Mouse (Mus musculus) intestine, embryonic 16.5 days (tissue): Measurements from ENCODE around the gene Parp16. TPM values are rescaled to one million over a fixed set of nuclear protein-coding genes. Genes with fewer than 3 reads are reported as not detected.
"Not testable (repeated sequence)": the region's sequence is repeated elsewhere in the genome, so short reads cannot be mapped to it uniquely, and the experiment has no call there.

Experiments
- ATAC-seq: fragments of 200-750 bp; cut with Nextera tagmentation; 2 replicates; pipeline ENCODE4 v1.8.0; 2017; ENCODE audit warnings: moderate TSS enrichment, moderate library complexity
- H3K27ac ChIP-seq: fragments of 300-500 bp; sonication (generic); 2 replicates; pipeline ENCODE4 v1.5.1; 2014; ENCODE audit warnings: mild to moderate bottlenecking, low read length
- H3K27me3 ChIP-seq: fragments of 300-500 bp; sonication (generic); replicated peaks from 2 replicates; pipeline ENCODE4 v1.6.1; 2014; ENCODE audit warnings: low read length, control low read depth, mixed read lengths; ENCODE audit not compliant: control insufficient read depth, insufficient read depth
- H3K36me3 ChIP-seq: fragments of 300-500 bp; sonication (generic); 2 replicates; pipeline ENCODE4 v1.6.1; 2014; ENCODE audit warnings: low read length, control low read depth; ENCODE audit not compliant: control insufficient read depth, insufficient read depth
- H3K4me1 ChIP-seq: fragments of 300-500 bp; sonication (generic); 2 replicates; pipeline ENCODE4 v1.6.1; 2014; ENCODE audit warnings: low read length, control low read depth, mixed read lengths; ENCODE audit not compliant: control insufficient read depth, insufficient read depth
- H3K4me2 ChIP-seq: fragments of 300-500 bp; sonication (generic); 2 replicates; pipeline ENCODE4 v1.6.1; 2014; ENCODE audit warnings: low read depth, low read length, control low read depth
- H3K4me3 ChIP-seq: fragments of 300-500 bp; sonication (generic); 2 replicates; pipeline ENCODE4 v1.5.1; 2014; ENCODE audit warnings: mild to moderate bottlenecking, low read length
- H3K9ac ChIP-seq: fragments of 300-500 bp; sonication (generic); 2 replicates; pipeline ENCODE4 v1.6.1; 2014; ENCODE audit warnings: low read depth, low read length
- H3K9me3 ChIP-seq: fragments of 300-500 bp; sonication (generic); 2 replicates; pipeline ENCODE4 v1.6.1; 2016; ENCODE audit warnings: low read length, control low read depth; ENCODE audit not compliant: control insufficient read depth
- WGBS: fragments of 180-500 bp; shearing (Covaris S2); extraction: QIAGEN DNeasy Blood & Tissue Kit; methylation state at CpG from one replicate; pipeline ENCODE4 v1.1.7; 2014; 5-methylcytosine and 5-hydroxymethylcytosine counted together
- polyA plus RNA-seq: library from polyadenylated mRNA; unstranded; fragments of >200 nt; fragmentation: Nextera tagmentation; extraction: Ambion mirVana; gene quantifications from 2 replicates; pipeline ENCODE4 v1.2.1, GENCODE M21; 2015

Parp16 gene
- polyA plus RNA-seq, 1 experiment from 2014 or later: 10.8 TPM

DNA sequence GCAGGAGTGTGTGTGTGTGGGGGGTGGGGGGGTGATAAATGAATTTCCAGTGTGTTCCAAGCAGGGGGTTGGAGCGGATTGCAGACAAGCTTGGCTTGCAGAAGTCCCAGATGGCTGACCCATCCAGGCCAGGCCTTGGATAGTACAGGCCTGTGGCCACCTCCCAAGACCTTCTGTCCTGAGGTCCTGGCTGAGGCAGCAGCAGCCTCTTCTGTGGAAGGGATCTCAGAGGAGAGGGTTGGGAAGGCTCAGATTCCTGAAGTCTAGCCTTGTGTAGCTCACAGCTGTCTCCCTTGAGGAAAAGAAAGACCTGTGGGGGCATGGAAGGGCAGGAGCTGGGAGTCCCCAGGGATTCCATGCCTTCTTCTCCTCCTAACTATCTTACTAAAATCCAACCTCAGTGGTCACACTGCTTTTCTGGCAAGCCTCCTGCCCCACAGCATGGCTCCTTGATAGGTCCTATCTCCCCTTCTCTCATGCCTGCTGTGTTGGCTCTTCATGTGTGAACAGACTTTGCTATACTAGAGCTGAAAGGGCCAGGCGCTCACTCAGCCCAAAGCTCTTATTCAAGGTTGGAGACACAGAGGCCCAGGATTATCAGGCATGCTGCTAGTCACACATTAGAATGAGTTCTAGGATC is 66.6 kb downstream of the Parp16 start:
- H3K36me3 ChIP-seq: no peaks in the 10 kb centered on the region
- H3K9me3 ChIP-seq: no peaks in the 10 kb centered on the region
- no peak overlapping the region for H3K4me3 ChIP-seq
- H3K27me3 ChIP-seq: no peaks in the 10 kb centered on the region
- peaks cover 7% of the 10 kb centered on the region; the same call in 1 of the 2 replicates for H3K4me1 ChIP-seq
- H3K4me2 ChIP-seq: no peak overlapping the region
- H3K27ac ChIP-seq: no peak overlapping the region
- no peak for ATAC-seq
- H3K9ac ChIP-seq: no peak overlapping the region
- 84% methylated on average over 2 of the region's 2 CpGs for WGBS

DNA sequence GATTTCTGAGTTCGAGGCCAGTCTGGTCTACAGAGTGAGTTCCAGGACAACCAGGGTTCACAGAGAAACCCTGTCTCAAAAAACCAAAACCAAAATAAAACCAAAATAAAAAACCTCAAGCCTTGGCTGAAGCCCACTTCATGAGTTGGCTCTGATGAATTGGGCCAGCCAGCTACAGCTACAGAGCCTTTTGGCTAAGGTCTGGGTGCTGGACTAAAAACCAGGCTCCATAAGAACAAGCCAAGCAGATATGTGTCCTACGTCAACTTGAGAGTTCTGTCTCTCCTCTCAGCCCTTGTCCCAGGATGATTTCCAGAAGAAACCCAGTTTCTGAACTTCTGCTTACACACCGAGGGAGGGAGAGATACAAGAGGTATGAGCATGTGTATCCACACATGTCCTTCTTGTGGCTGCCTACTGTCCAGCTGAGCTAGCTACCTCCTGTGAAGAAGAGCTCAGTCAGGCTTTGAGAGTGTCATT is 67.5 kb downstream of the Parp16 start:
- Histone ChIP-seq H3K4me1 (peaks cover 11% of the 10 kb centered on the region), H3K36me3 (no peaks in the 10 kb centered on the region), H3K9me3 (no peaks in the 10 kb centered on the region), H3K27ac (no peak overlapping the region), H3K4me2 (no peak overlapping the region), H3K27me3 (no peaks in the 10 kb centered on the region), H3K9ac (no peak overlapping the region), H3K4me3 (no peak overlapping the region)
- ATAC-seq: no peak
- WGBS: 92% methylated on average over 3 of the region's 3 CpGs

DNA sequence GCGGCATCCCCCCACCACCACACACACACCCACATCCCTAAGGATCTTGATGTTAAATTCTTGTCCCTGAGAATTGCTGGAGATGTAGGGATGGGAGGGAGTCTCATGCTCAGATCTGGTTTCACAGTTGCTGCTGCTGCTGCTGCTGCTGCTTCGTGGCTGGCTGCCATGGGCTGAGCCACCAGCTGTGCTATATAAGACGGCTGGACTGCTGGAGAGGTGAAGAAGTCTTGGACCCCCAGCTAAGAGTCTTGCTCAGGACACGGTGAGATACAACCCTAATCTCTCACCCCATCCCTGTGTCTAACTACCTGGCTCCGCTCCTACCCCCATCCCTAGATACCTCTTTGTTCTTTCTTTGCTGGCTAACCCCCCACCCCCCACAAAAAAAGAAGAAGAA is 69.8 kb downstream of the Parp16 start, which contains the start of gene Cilp:
Cilp (plus strand) TSS at position 222 of the 400 bp plus-strand sequence.
- Histone ChIP-seq H3K4me2 (no peak within 1 kb of the TSS), H3K9me3 (no peaks in the 10 kb centered on the region), H3K9ac (no peak within 1 kb of the TSS), H3K27ac (0 out of 2 replicates have a peak within 1 kb of the TSS, but pooled peaks have one; percentile 0), H3K4me3 (no peak within 1 kb of the TSS), H3K4me1 (peaks cover 12% of the 10 kb centered on the region), H3K27me3 (no peaks in the 10 kb centered on the region), H3K36me3 (no peaks in the 10 kb centered on the region)
- peak; percentile 40 for ATAC-seq
- 50% methylated on average over 5 of the region's 5 CpGs for WGBS

DNA sequence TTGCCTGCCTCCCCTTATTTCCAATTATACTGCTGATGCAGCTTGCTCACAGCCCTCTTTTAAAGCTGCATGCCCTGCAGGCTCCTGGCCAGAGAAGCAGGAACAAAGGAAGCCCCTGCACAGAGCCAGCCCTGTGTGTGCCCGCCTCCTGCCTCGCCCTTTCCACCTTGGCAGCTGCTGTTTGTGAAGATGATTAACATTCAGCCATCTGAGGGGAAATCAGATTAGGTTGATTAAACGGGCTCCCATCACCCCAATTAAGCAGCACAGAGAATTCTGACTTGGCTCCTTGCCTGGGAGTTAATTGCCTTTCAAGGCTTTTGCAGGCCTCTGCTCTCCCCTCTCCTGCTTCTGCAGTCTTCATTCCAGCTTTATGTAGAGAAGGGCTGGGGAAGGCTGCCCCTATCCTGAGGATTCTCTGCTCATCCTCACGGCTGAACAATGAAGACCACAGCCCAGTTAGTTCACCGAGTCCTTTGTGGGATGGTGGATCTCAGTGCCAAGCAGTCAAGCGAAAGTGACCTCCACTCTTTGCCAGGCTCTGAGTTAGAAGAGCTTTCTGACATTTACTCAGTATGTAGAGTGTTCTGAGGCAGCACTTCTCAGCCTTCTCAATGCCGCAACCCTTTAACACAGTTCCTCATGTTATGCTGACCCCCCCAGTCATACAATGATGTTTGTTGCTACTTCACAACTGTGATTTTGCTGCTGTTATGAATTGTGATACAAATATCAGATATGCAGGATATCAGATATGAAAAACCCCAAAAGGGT is 72.8 kb downstream of the Parp16 start:
- H3K4me2 ChIP-seq: no peak overlapping the region
- WGBS: 49% methylated on average over 7 of the region's 7 CpGs
- H3K4me1 ChIP-seq: peaks cover 12% of the 10 kb centered on the region
- no peaks in the 10 kb centered on the region for H3K27me3 ChIP-seq
- H3K36me3 ChIP-seq: no peaks in the 10 kb centered on the region
- no peaks in the 10 kb centered on the region for H3K9me3 ChIP-seq
- H3K27ac ChIP-seq: peak overlapping the region; percentile 39; the same call in 1 of the 2 replicates
- H3K9ac ChIP-seq: no peak overlapping the region
- ATAC-seq: peak; percentile 60; the same call in 1 of the 2 replicates
- H3K4me3 ChIP-seq: no peak overlapping the region

DNA sequence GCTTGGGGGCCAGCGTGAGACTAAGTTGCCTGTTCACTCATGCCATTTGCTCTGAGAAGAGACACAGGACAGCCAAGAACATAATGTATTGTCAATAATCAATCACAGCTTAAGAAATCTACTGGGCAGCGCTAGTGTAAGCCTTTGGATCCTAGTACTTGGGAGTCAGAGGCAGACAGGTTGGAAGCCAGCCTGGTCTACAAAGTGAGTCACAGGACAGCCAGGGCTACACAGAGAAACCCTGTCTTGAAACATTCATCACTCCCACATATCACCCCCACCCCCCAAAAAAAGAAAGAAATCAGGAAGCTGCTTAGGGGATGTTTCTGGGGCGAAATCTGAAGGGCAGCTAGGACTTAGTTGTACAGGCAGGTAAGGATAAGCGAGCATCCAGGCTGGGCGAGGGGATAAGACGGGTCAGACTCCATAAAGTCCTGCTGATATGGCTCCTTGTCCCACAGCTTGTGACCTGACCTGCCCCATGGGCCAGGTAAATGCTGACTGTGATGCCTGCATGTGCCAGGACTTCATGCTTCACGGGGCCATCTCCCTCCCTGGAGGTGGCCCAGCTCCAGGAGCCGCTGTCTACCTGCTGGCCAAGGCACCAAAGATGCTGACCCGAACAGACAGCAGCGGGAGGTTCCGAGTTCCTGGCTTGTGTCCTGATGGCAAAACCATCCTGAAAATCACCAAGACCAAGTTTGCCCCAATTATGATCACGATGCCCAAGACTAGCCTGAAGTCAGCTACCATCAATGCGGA is 78.1 kb downstream of the Parp16 start:
- Histone ChIP-seq H3K27me3 (no peaks in the 10 kb centered on the region), H3K36me3 (no peaks in the 10 kb centered on the region), H3K4me1 (no peaks in the 10 kb centered on the region), H3K27ac (no peak overlapping the region), H3K9me3 (no peaks in the 10 kb centered on the region), H3K9ac (no peak overlapping the region), H3K4me2 (no peak overlapping the region), H3K4me3 (no peak overlapping the region)
- ATAC-seq: no peak
- 85% methylated on average over 13 of the region's 13 CpGs for WGBS

DNA sequence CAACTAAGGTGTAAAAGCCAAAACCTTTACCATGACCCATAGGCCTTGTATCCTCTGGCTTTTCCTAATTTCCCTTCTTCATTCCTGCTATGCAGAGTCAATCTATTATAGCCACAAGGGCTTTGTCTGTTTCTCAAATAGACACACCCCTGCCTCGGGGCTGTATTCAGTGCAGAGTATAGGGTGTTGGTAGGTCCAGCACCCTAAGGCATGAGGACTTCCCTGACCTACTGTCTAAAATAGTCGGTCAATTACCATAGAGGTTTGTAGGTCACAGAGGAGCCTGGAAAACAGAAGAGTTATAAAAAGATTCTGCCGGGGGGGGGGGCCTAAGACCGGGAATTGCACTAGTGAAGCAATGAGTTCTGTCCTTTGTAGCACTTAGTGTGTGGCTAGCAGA is 78.7 kb downstream of the Parp16 start:
- 77% methylated on average over 4 of the region's 4 CpGs for WGBS
- Histone ChIP-seq H3K4me2 (no peak overlapping the region), H3K27me3 (no peaks in the 10 kb centered on the region), H3K9me3 (no peaks in the 10 kb centered on the region), H3K9ac (no peak overlapping the region), H3K36me3 (no peaks in the 10 kb centered on the region), H3K4me1 (no peaks in the 10 kb centered on the region), H3K4me3 (no peak overlapping the region), H3K27ac (no peak overlapping the region)
- ATAC-seq: no peak

DNA sequence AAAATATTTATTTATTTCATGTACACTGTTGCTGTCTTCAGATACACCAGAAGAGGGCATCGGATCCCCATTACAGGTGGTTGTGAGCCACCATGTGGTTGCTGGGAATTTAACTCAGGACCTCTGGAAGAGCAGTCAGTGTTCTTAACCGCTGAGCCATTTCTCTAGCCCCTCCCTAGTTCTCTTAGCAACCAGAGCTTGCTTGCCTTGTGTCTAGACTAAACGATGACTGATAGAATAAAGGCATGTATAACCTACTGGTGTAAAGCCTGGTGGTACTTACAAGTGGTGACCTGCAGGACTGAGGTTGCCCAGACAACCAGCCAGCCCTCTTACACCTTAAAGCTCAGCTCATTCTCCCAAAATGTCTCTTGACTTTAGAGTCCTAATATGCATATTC is 79.7 kb downstream of the Parp16 start:
- H3K27me3 ChIP-seq, H3K9me3 ChIP-seq, ATAC-seq, H3K4me2 ChIP-seq, H3K9ac ChIP-seq, H3K36me3 ChIP-seq, H3K4me3 ChIP-seq, H3K4me1 ChIP-seq, H3K27ac ChIP-seq: not testable (repeated sequence)
- 75% methylated on average over 3 of the region's 3 CpGs for WGBS

DNA sequence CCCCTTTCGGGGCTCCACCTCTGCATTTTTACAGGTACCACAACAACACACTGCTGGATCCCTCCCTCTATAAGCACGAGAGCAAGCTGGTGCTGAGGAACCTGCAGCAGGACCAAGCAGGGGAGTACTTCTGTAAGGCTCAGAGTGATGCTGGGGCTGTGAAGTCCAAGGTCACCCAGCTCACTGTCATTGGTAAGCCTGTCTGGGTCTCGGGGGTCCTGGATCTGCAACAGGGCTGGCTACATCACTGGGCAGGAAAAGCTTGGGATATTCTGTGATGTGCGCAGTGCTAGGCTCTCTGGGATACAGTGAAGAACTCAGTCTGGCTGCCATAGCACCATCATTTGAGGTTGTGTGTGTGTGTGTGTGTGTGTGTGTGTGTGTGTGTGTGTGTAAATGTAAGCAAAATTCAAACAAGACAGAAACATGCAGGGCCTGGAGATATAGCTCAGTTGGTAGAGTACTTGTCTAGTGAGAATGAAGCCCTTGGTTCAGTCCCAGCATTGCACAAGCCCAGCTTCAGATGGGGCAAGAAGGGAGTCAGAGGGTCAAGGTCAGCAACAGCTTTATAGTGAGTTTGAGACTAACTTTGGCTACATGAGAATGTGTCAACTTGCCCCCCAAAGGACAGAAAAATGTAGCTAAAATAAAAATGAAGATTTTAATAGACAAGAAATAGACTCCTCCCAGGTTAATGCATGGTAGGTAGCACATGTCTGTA is 80.8 kb downstream of the Parp16 start:
- H3K4me2 ChIP-seq: no peak overlapping the region

More for the DNA sequence above, 80.8 kb downstream of the Parp16 start:
- WGBS: 81% methylated on average over 4 of the region's 4 CpGs
- Histone ChIP-seq H3K4me3 (no peak overlapping the region), H3K9me3 (no peaks in the 10 kb centered on the region), H3K27me3 (no peaks in the 10 kb centered on the region), H3K4me1 (no peaks in the 10 kb centered on the region), H3K27ac (no peak overlapping the region), H3K9ac (no peak overlapping the region), H3K36me3 (no peaks in the 10 kb centered on the region)
- ATAC-seq: no peak
